In genomic region chr17:47594969-47595247, GRCm38 (mm10) we compare ENCODE assay signal across 7 mouse cellular contexts. TPM values are rescaled to one million over a fixed set of nuclear protein-coding genes. Genes with fewer than 3 reads are reported as not detected.
DNase-seq lines count a peak whose midpoint lies in the region; ATAC-seq and TF ChIP-seq lines count a peak whose summit lies in the region.

No protein-coding gene starts in this region.

- ATAC-seq in lung, embryonic 14.5 days (ENCODE audit: insufficient read depth) = no peak
- no peak for ATAC-seq in embryonic facial prominence, embryonic 14.5 days (ENCODE audit: low read depth)
- ATAC-seq in intestine, postnatal 0 days = no peak
- no peak for ATAC-seq in neural tube, embryonic 15.5 days (ENCODE audit: low FRiP score)

- H3K4me2 ChIP-seq in lung, embryonic 14.5 days = peak overlapping the region; percentile 99
- H3K4me2 ChIP-seq in embryonic facial prominence, embryonic 14.5 days (ENCODE audit: low read depth, low read length) = peak overlapping the region; percentile 90
- H3K4me2 ChIP-seq in intestine, postnatal 0 days (replicated peaks; ENCODE audit: low read depth) = peak overlapping the region; percentile 89
- H3K4me2 ChIP-seq in neural tube, embryonic 15.5 days = peak overlapping the region; percentile 99

- H3K9me3 ChIP-seq in lung, embryonic 14.5 days (ENCODE audit: low read depth, low read length) = no peaks in the 10 kb centered on the region
- no peaks in the 10 kb centered on the region for H3K9me3 ChIP-seq in embryonic facial prominence, embryonic 14.5 days (ENCODE audit: control insufficient read depth, low read length)
- H3K9me3 ChIP-seq in intestine, postnatal 0 days (ENCODE audit: control insufficient read depth) = no peaks in the 10 kb centered on the region
- H3K9me3 ChIP-seq in neural tube, embryonic 15.5 days (replicated peaks) = no peaks in the 10 kb centered on the region

- H3K27me3 ChIP-seq in lung, embryonic 14.5 days (ENCODE audit: insufficient read depth, low read length) = no peaks in the 10 kb centered on the region
- H3K27me3 ChIP-seq in embryonic facial prominence, embryonic 14.5 days (replicated peaks; ENCODE audit: control insufficient read depth, insufficient read depth, low read length) = no peaks in the 10 kb centered on the region
- H3K27me3 ChIP-seq in intestine, postnatal 0 days (replicated peaks; ENCODE audit: control insufficient read depth, insufficient read depth, low read length) = no peaks in the 10 kb centered on the region
- H3K27me3 ChIP-seq in neural tube, embryonic 15.5 days (replicated peaks) = no peaks in the 10 kb centered on the region

- no peak for DNase-seq in lung, embryonic 14.5 days
- no peak for DNase-seq in lung, postnatal 25 days (ENCODE audit: low spot score)
- DNase-seq in embryonic facial prominence, embryonic 14.5 days (ENCODE audit: low spot score) = no peak
- DNase-seq in right cerebral cortex, postnatal 25 days = no peak
- no peak for DNase-seq in left cerebral cortex, adult 9 months (ENCODE audit: low spot score in 2 of 2)

- peak overlapping the region; percentile 98 for H3K27ac ChIP-seq in lung, embryonic 14.5 days (ENCODE audit: low read depth)
- H3K27ac ChIP-seq in embryonic facial prominence, embryonic 14.5 days (replicated peaks; ENCODE audit: low read depth, low read length) = peak overlapping the region; percentile 99
- H3K27ac ChIP-seq in intestine, postnatal 0 days (ENCODE audit: low read depth, low read length) = peak overlapping the region; percentile 92
- H3K27ac ChIP-seq in neural tube, embryonic 15.5 days (replicated peaks) = peak overlapping the region; percentile 86

- TF ChIP-seq CTCF in lung, embryonic 14.5 days (IDR thresholded peaks at IDR 0.05; ENCODE audit: low read depth) = no peak
- TF ChIP-seq CTCF in intestine, postnatal 0 days (IDR thresholded peaks at IDR 0.05; ENCODE audit: low read depth) = no peak

- H3K4me1 ChIP-seq in lung, embryonic 14.5 days (ENCODE audit: insufficient read depth) = peaks cover 17% of the 10 kb centered on the region
- peaks cover 16% of the 10 kb centered on the region for H3K4me1 ChIP-seq in embryonic facial prominence, embryonic 14.5 days (ENCODE audit: control insufficient read depth, insufficient read depth, low read length)
- peaks cover 12% of the 10 kb centered on the region for H3K4me1 ChIP-seq in intestine, postnatal 0 days (replicated peaks; ENCODE audit: control insufficient read depth, insufficient read depth, low read length)
- peaks cover 53% of the 10 kb centered on the region for H3K4me1 ChIP-seq in neural tube, embryonic 15.5 days

- H3K36me3 ChIP-seq in lung, embryonic 14.5 days (ENCODE audit: insufficient read depth) = peaks cover 49% of the 10 kb centered on the region
- peaks cover 31% of the 10 kb centered on the region for H3K36me3 ChIP-seq in embryonic facial prominence, embryonic 14.5 days (ENCODE audit: control insufficient read depth, insufficient read depth, low read length)
- peaks cover 23% of the 10 kb centered on the region; the same call in 1 of the 2 replicates for H3K36me3 ChIP-seq in intestine, postnatal 0 days (ENCODE audit: control insufficient read depth, insufficient read depth)
- peaks cover 10% of the 10 kb centered on the region; the same call in 1 of the 2 replicates for H3K36me3 ChIP-seq in neural tube, embryonic 15.5 days

- H3K4me3 ChIP-seq in lung, embryonic 14.5 days (ENCODE audit: low read depth, low read length) = peak overlapping the region; percentile 71
- H3K4me3 ChIP-seq in embryonic facial prominence, embryonic 14.5 days (ENCODE audit: low read depth, low read length) = peak overlapping the region; percentile 93
- peak overlapping the region; percentile 78 for H3K4me3 ChIP-seq in intestine, postnatal 0 days (ENCODE audit: low read depth, low read length)
- H3K4me3 ChIP-seq in neural tube, embryonic 15.5 days (replicated peaks) = peak overlapping the region; percentile 84

- WGBS in lung, embryonic 14.5 days = under 1% methylated on average over 8 of the region's 9 CpGs
- 0% methylated on average over 5 of the region's 9 CpGs for WGBS in embryonic facial prominence, embryonic 14.5 days
- WGBS in intestine, postnatal 0 days = 2% methylated on average over 7 of the region's 9 CpGs
- under 1% methylated on average over 9 of the region's 9 CpGs for WGBS in neural tube, embryonic 15.5 days

- H3K9ac ChIP-seq in lung, embryonic 14.5 days = peak overlapping the region; percentile 89
- H3K9ac ChIP-seq in embryonic facial prominence, embryonic 14.5 days (ENCODE audit: low read depth, low read length) = peak overlapping the region; percentile 95
- peak overlapping the region; percentile 77; the same call in 1 of the 2 replicates for H3K9ac ChIP-seq in intestine, postnatal 0 days (ENCODE audit: low read depth, low read length)
- H3K9ac ChIP-seq in neural tube, embryonic 15.5 days (replicated peaks) = peak overlapping the region; percentile 73

RNA-seq across cellular contexts. Expression of gene Bysl, which starts 16.4 kb away (rescaled TPM):
- polyA plus RNA-seq in lung, embryonic 14.5 days (2014; fragmentation: Nextera tagmentation; extraction: Ambion mirVana) = 24.2 and 25.4 TPM in 2 replicates
- polyA plus RNA-seq in embryonic facial prominence, embryonic 14.5 days (2014; fragmentation: Nextera tagmentation; extraction: Ambion mirVana) = 21.3 and 22.4 TPM in 2 replicates
- polyA plus RNA-seq in intestine, postnatal 0 days (2015; fragmentation: Nextera tagmentation; extraction: Ambion mirVana) = 7.7 and 8.2 TPM in 2 replicates
- 34.7 and 37.1 TPM in 2 replicates for polyA plus RNA-seq in neural tube, embryonic 15.5 days (2015; fragmentation: Nextera tagmentation; extraction: Ambion mirVana)

RNA-seq across cellular contexts. Expression of gene Med20, which starts 16.5 kb away (rescaled TPM):
- 45.5 and 49.2 TPM in 2 replicates for polyA plus RNA-seq in lung, embryonic 14.5 days (2014; fragmentation: Nextera tagmentation; extraction: Ambion mirVana)
- 47.7 and 50.2 TPM in 2 replicates for polyA plus RNA-seq in embryonic facial prominence, embryonic 14.5 days (2014; fragmentation: Nextera tagmentation; extraction: Ambion mirVana)
- 22.8 and 22.9 TPM in 2 replicates for polyA plus RNA-seq in intestine, postnatal 0 days (2015; fragmentation: Nextera tagmentation; extraction: Ambion mirVana)
- polyA plus RNA-seq in neural tube, embryonic 15.5 days (2015; fragmentation: Nextera tagmentation; extraction: Ambion mirVana) = 36.9 and 39.8 TPM in 2 replicates

RNA-seq across cellular contexts. Expression of gene Gm20517, which starts 16.5 kb away (rescaled TPM):
- polyA plus RNA-seq in lung, embryonic 14.5 days (2014; fragmentation: Nextera tagmentation; extraction: Ambion mirVana) = 0.74 and 1.8 TPM in 2 replicates
- 1.4 and 1.9 TPM in 2 replicates for polyA plus RNA-seq in embryonic facial prominence, embryonic 14.5 days (2014; fragmentation: Nextera tagmentation; extraction: Ambion mirVana)
- 0.47 and 1.2 TPM in 2 replicates for polyA plus RNA-seq in intestine, postnatal 0 days (2015; fragmentation: Nextera tagmentation; extraction: Ambion mirVana)
- 2.5 and 2.9 TPM in 2 replicates for polyA plus RNA-seq in neural tube, embryonic 15.5 days (2015; fragmentation: Nextera tagmentation; extraction: Ambion mirVana)

RNA-seq across cellular contexts. Expression of gene Usp49, which starts 35.6 kb away (rescaled TPM):
- polyA plus RNA-seq in lung, embryonic 14.5 days (2014; fragmentation: Nextera tagmentation; extraction: Ambion mirVana) = 5.0 and 5.6 TPM in 2 replicates
- polyA plus RNA-seq in embryonic facial prominence, embryonic 14.5 days (2014; fragmentation: Nextera tagmentation; extraction: Ambion mirVana) = 3.8 and 4.1 TPM in 2 replicates
- 2.6 and 2.9 TPM in 2 replicates for polyA plus RNA-seq in intestine, postnatal 0 days (2015; fragmentation: Nextera tagmentation; extraction: Ambion mirVana)
- polyA plus RNA-seq in neural tube, embryonic 15.5 days (2015; fragmentation: Nextera tagmentation; extraction: Ambion mirVana) = 6.1 and 6.8 TPM in 2 replicates
